Mouse (Mus musculus): ENCODE data around the gene Pex6.

DNA sequence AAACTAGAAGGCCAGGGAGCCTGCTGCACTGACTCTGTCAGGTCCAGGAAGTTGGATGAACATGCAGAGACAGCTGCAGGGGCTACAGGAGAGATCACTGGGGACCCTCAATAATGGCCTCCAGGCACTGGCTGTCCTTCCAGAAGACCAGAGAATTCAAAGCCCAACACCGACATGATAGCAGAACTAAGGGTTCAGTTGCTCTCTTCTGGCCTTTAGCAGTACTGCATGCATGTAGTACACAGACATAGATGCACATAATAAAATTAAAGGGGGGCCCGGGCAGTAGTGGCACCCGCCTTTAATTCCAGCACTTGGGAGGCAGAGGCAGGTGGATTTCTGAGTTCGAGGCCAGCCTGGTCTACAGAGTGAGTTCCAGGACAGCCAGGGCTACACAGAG is 59.8 kb downstream of the Pex6 start:
- no peak for TF ChIP-seq EP300 (IDR thresholded peaks at IDR 0.05; ENCODE audit: low read depth)
- TF ChIP-seq CTCF (IDR thresholded peaks at IDR 0.05; ENCODE audit: low read depth), result peak; percentile 49
